Mouse (Mus musculus) lung, postnatal 10 days (tissue): ENCODE data around the gene Abca15.
"Not testable (repeated sequence)": the region's sequence is repeated elsewhere in the genome, so short reads cannot be mapped to it uniquely, and the experiment has no call there.

Source experiments
- DNase-seq: peaks from one replicate; pipeline ENCODE4 v3.0.0; 2021

The Abca15 gene

DNA sequence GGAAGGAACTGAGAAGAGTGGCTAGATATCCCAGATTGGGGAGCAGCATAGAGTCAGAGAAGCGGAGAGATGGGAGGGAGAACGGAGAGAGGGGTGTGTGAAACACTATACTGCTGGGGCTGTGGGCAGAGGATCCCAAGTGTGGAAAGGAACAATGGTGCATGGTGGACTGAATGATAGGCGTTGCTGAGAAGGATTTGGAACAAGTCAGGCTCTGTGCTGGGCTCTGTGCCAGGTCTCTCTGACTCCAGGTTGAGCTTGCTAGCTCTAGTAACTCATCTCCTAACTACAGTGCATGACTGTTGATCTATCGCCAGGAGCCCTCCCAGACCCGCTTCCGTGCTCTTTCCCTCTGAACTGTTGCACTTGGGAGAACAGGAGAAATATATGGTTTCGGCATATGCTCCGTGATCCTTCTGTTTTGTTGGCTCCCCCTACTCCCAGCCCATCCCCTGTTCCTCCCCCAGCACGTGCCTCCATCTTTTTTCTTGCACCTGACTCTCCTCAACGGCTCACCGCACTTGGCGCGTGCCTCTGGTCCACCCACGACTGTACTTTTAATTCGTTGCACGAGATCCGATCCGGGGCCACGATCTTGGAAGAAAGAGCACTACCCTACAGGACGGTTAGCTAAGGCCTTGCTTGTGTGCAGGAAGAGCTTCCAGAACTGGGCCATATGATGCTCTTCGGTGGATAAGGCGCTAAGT lies at the start of gene Abca15:
Gene Abca15 (plus strand): TSS at position 584 of the 707 bp plus-strand sequence.
- peak; percentile 4 for DNase-seq

DNA sequence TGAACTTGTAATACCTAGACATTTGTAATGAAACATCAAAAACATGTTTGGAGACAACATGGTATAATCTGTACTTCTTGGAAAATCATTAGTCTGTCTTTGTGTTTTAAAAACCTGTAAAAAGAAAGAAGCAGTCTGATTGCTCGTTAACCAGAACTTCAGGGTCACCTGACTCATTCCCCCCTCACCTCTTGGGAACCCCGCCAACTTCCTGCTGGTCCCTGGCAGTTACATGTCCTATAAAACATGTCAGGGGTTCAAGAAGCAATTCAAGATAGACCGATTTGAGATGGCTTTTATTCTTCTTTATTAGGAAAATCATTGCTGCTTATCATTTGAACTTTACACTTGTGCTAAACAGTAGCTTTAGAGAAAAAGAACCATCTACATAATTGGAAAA lies 43.2 kb upstream of the Abca15 start:
- no peak for DNase-seq

DNA sequence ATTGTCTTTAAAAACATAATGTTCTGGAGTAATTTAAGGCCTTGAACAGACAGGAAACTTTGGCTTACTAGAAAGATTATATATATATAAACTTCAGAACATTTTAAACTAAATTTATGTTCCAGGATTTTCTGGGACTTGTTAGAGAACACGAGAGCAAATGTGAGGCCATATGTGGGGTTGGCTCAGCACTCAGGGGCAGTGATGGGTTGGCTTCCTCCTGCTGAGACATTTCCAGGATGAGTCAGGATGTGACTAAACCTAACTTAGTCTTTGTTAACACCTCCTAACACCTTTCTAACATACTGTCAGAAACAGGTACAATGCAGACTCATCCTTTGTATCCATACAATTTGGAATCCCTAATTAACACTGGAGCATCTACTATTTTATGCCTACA lies 12.4 kb upstream of the Abca15 start:
- DNase-seq, result no peak

DNA sequence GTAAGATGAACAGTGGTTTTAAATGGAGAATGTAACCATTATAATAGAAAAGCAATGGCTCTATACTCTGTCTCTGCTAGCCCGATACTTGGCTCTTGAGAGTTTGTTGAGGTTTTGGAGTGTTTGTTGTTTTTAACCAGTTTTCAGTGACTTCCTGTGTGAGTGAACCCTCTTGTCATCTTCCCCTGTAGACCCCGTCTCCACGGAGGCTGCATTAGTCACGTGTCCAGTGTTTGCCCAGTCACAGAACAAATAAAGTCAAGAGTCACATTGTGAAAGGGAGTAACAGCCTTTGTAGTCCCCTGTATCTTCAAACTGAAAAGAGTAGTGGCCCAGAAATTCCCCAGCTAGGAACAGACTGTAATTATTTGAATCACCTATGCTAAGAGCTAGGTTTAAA lies 5.5 kb upstream of the Abca15 start:
- peak; percentile 10 for DNase-seq

DNA sequence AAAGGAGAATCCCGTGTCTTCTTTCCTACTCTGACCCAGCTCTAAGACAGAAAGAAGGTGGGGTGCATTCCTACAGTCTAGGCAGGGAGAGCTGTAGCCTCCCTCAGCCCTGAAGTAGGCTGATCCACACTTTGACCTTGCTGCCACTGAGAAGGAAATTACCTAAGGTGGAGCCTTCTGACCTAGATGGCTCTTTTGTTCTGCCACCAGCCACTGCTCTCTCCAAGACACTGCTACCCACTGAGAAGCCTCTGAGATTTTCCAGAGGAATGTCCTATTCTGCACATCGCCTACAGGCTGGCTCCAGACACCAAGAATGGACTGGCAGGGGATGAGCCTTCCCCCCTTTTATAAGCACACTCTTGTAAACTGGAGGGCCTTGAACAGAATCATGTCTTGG lies 2.6 kb upstream of the Abca15 start:
- not testable (repeated sequence) for DNase-seq

DNA sequence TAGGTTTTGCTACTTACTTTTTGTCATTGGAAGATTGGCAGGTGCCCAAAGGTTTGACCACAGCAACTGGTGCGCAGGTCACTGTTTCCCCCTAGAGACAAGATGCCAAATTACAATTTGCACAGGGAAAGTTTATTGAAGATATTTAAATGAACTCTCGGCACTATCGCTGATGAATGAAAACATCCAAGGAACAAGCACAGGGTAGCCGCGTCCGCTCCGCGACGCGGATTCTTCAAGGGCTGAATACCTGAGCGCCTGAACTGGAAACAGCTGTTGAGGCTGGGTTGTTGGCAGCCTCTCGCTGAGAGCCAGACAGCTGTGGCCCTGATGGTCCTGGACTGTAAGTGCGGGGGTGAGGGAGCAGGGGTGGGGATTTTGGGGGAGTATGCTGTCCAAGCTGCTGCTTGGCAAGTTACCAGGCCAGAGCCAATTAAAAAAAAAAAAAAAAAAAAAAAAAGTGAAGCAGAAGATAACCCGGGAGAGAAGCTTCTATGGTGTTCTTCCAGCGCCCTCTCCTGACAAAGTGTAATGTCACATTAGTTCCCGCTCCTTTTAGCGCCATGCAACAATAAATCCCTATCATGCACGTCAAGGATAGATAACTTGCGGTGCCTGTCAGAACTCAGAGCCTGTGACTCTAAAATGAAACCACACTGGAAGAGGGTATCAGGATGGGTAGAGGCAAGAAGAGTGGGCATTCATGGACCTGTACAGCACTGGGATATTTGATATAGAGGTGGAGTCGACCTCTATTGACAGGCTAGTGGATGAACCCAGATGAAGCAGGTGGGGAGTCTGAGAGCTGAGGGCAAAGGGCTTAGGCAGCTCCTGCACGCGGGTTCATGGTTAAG lies 1.0 kb upstream of the Abca15 start:
- DNase-seq, result peak; percentile 45

DNA sequence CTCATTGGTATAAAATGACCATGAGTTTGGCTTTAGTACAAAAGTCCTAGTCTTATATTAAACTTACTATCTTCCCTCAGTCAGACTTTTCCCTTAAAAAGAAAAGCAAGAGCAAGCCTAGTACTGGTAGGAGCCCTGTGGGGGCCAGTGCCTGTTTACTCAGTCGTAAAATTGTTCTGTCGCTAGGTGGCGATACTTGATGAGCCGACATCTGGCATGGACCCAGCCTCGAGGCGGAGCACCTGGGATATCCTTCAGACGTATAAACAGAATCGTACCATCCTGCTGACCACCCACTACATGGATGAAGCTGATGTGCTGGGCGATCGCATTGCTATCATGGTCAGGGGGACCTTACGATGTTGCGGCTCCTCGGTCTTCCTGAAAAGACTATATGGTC lies 32.7 kb downstream of the Abca15 start:
- no peak for DNase-seq

DNA sequence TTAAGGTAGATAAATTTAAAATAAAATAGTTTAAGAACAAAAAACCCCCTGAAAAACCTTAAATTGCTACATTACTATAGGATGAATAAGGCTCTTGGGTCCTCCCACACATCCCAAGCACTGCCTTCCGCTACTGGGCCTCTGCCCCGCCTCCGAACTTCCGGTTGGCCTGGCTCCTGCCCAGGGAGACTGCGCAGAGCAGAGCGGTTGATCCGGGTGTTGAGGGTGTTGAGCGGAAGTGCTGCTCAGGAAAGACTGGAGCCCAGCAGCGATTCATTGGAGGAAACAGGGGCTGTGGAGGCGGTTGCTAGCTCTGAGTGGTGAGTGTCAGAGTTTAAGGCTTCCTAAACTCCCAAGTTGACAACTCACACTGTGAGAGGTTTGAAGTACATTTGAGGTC lies 81.0 kb downstream of the Abca15 start, which contains the start of gene Abca16:
Gene Abca16 (plus strand): TSS at position 201 of the 400 bp plus-strand sequence.
- peak; percentile 2 for DNase-seq

DNA sequence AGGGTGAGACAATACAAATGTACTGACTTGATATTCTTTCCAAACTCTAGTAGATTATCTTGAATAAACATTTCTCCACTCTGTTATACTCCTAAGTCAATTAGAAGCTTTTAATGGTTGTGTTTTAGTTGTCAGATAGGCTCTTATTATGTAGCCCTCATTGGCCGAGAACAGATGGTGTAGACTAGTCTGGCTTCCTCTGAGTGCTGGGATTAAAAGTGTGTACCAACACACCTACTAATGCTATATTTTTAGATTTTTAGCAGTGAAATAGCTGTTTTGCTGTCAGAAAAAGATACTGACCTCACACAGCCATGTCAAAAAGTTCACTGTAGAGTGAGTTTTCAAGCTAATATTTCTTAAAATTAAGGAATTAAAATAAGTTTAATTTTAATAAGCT lies 83.9 kb downstream of the Abca15 start:
- DNase-seq, result no peak

DNA sequence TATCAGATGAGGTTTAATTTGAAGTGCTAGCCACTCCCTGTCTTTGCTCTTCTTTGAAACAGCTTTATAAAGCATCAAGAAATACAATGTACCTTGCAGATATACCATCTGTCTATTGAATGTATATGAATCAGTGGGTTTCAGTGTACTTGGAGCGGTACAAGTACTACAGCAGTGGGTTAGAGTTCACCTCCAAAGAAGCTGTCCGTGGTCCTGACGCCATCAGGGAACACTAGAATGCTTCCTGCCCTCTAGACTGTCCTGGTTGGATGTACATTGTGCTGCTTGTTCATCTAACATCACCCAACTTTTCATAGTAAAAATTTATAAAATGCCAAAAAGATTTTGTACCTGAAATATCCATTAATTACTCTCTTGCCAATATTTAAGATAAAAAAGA lies 98.2 kb downstream of the Abca15 start:
- DNase-seq, result no peak

DNA sequence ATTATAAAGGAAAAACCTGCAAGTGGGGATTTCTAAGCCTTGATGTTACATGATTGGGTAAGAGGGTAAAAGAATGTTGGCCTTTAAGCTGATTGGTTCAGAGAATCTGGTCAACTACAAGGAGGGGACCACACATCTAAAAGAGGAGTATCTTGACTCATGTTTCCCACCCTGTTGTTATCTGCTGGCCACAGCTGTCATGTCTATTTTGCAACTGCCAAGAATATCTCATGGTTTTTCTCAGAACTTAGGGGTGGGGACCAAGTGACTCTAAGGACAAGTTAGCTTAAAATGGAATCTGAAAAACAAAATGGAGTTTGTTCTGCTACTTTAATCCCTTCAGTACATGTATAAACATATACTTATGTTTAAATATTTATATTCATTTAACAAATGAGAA lies 103.0 kb downstream of the Abca15 start:
- no peak for DNase-seq
